Mouse (Mus musculus) T-helper 17 cell (primary cell): Measurements from ENCODE around the gene Prepl.

Experiments
- in situ Hi-C, 2 experiments: fragments of 300-600 bp; cut with MboI, MseI; formaldehyde crosslinking; loops; 1 replicate in 1 of 2; 2 replicates in 1 of 2; pipeline ENCODE4 v1.15.1; 2025; ENCODE audit warnings: high pct_unique_total_duplicates in 2 of 2

Prepl gene

GRCm38 (mm10) chr17:85071088-85071775 lies 18.8 kb downstream of the Prepl start:
- in situ Hi-C loops: no loop called here

DNA sequence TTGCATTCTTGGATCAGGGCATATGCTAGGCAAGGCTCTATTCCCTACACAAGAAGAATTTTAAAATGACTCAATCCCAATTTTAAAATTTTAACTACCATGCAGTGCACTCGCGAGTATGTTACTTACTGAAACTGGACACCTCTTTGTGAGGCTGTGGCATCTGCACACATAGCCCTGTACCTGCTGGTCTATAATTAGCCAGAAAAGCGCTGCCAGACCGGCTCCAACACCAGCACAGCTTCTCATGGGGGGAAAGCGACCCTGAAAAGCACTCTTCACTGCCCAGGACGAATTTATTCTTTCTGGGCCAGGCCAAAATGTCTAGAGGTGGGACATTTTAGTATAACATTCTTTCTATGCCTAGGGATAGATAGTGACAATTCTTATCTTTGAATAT lies 19.4 kb downstream of the Prepl start:
- in situ Hi-C loops: no loop called here

- in situ Hi-C loops: no loop called here
These were observed 22.7 kb downstream of the Prepl start for GRCm38 (mm10) chr17:85067331-85067730.

DNA sequence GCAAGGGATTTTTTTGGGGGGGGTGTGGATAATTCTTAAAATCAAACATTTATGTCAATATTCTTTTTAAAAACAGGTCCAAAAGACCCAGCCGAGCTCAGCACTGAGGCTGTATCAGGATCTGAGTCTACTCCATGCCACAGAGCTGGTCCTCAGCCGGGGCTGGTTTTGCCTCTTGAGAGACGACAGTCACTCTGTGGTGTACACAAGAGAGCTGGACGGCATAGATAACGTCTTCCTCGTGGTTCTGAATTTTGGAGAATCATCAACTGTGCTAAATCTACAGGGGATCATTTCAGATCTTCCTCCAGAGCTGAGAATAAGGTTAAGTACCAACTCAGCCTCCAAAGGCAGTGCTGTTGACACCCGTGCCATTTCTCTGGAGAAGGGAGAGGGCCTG lies 26.5 kb downstream of the Prepl start:
- in situ Hi-C loops: no loop called here

DNA sequence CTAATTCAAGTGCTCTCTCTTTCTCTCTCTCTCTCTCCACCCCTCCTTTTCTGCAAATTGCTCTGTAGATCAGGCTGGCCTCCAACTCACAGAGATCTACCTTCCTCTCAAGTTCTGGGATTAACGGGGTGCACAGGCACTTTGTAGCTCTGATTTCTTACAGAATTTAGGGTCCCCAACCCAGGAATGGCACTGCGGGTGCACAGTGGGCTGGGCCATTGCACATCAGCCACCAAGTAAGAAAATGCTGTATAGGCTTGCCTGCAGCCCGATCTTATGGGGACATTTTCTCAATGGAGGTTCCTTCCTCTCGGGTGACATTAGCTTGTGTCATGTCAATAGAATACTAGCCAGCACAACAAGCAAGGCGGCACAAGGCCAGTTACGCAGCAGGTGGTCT lies 30.9 kb downstream of the Prepl start:
- in situ Hi-C loops: no loop called here

GRCm38 (mm10) chr17:85058276-85058675 lies 31.8 kb downstream of the Prepl start:
- in situ Hi-C loops: no loop called here

- in situ Hi-C loops: no loop called here
These were observed 41.7 kb downstream of the Prepl start for GRCm38 (mm10) chr17:85048379-85048778.

DNA sequence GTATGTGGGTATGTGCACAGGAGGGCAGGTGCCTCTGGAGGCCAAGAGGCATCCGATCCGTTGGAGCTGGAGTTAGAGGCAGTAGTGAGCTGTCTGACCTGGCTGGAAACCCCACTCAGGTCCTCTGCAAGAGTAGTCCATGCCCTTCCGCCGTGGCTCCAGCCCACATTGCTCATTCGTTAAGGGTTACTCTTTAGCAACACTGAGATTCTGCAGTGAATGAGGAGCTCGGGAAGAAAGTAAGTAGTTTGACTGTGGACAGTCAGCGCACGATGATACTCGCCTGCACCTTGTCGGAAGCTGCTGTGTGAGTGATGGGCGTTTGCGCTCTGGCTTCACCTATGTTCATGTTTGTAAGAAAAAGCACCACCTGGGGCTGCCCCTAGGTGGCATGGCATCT lies 44.9 kb downstream of the Prepl start:
- in situ Hi-C loops: no loop called here

DNA sequence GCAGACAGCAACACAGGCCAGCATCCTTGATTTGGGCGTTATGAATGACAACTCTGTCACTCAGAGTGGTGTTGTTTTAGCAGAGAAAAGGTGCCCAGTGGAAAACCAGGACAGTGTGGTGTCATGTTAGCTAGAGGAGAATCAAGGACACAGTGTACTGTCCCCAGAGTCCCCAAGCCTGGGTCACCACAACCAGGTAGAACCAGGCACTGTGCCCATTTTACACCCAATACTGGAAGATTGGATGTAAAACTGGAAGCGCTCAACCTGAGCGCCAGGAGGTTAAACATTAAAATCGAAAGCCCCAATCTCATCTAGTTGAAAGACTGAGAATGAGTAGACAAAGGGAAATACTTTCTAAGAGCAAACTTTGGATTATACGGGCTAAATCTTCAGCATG lies 45.6 kb downstream of the Prepl start:
- in situ Hi-C loops: no loop called here

- in situ Hi-C loops: no loop called here
These were observed 46.6 kb downstream of the Prepl start for GRCm38 (mm10) chr17:85043404-85043816.

DNA sequence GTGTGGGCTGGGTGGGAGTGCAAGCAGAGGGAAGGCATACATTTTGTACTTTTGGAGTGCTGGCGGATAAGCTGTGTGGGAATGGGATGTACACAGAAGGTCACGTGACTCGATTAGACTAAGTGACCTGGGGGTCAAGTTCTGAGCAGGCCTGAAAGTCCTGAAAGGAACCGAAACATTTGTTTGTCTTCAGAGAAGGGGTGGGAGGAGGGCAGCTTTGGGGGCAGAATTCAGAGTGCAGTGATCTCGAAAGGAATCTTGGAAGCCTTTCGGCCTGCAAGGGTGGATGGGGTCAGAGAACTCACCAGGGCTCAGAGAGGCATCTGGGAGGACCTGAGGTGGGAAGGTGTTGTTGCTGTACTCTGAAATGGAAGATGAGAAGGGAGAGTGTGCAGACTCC lies 47.6 kb downstream of the Prepl start:
- in situ Hi-C loops: no loop called here

DNA sequence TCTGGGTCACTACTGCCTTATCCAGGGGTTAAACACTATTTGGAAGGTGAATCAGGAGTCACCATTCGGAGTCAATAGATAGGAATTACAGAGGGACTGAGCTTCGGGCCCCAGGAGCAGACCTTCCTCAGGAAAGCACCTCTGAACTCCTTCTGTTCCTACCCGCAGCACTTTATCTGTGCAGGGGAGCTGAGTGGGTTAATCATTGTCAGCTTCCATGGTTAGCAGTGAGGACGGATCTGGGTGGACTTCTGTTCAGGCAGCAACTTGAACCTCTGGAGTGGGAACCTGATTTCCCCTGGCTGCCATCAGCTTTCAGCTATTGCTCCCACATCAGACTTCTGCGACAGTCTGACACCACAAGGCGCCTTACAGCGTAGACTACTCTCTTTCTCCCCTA lies 49.1 kb downstream of the Prepl start:
- in situ Hi-C loops: no loop called here

- in situ Hi-C loops: loop anchor here in 1 of 2 experiments (10.0 kb wide), 1 partner anchor 1536 kb away; no protein-coding TSS in a partner anchor
These were observed 51.3 kb downstream of the Prepl start for GRCm38 (mm10) chr17:85038761-85039160.

DNA sequence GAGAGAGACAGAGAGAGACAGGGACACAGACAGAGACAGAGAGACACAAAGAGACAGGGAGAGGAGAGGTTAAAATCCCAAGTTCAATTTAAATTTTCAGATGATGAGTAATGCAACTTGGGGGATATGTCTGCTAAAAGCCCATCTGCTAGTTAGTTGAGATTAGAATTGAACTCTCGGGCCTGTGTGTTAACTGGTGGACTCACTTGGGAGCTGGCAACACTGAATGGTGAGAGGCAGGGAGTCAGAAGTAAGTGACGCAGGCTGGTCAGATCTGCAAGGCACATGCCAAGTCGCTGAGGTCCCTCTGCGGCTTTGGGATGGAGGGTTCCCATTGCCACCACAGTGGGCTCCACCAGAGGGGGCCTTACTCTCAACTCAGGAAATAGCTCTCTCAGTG lies 51.7 kb downstream of the Prepl start:
- in situ Hi-C loops: loop anchor here in 1 of 2 experiments (10.0 kb wide), 1 partner anchor 1536 kb away; no protein-coding TSS in a partner anchor

DNA sequence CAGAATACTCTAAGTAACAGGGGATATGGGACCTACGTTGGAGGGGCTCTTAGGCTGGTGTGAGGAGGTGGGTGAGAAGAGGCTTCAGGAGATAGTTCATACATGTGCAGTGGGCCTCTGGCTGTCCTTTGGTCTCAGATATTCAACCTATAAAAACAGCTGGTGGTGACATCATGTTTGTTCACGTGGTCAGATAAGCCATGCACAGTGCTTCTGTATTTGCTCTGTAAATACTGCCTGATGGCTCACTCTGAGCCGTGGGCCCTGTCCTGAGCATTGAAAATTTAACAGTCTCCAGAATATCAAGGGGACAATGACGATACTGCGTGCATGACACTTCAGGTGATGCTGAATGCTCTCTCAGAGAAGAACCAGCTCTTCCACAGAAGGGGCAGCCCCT lies 52.2 kb downstream of the Prepl start:
- in situ Hi-C loops: loop anchor here in 1 of 2 experiments (10.0 kb wide), 1 partner anchor 1537 kb away; no protein-coding TSS in a partner anchor

GRCm38 (mm10) chr17:85034068-85034467 lies 56.0 kb downstream of the Prepl start:
- in situ Hi-C loops: loop anchor here in 1 of 2 experiments (10.0 kb wide), 1 partner anchor 1541 kb away; no protein-coding TSS in a partner anchor

DNA sequence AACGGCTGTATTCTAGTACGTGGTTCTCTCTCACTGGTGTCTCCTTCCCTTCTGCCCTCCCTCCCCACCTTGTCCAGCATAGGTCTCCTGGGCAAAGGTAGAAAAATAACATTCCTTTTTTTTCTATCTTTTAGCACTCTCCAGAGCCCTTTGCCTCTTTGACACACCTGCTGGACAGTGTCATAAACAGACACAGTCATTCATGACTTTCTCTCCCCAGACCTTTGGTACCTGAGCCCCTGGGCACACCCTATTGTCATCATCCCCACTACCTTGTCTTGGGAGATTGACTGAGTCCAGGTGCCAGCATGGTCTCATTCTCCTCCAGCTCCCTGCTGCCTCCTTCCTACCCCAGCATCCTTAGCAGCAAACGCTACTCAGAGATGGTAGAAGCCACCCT lies 57.0 kb downstream of the Prepl start:
- in situ Hi-C loops: loop anchor here in 1 of 2 experiments (10.0 kb wide), 1 partner anchor 1542 kb away; no protein-coding TSS in a partner anchor

- in situ Hi-C loops: loop anchor here in 1 of 2 experiments (10.0 kb wide), 1 partner anchor 1544 kb away; no protein-coding TSS in a partner anchor
These were observed 59.4 kb downstream of the Prepl start for GRCm38 (mm10) chr17:85030651-85031050.

DNA sequence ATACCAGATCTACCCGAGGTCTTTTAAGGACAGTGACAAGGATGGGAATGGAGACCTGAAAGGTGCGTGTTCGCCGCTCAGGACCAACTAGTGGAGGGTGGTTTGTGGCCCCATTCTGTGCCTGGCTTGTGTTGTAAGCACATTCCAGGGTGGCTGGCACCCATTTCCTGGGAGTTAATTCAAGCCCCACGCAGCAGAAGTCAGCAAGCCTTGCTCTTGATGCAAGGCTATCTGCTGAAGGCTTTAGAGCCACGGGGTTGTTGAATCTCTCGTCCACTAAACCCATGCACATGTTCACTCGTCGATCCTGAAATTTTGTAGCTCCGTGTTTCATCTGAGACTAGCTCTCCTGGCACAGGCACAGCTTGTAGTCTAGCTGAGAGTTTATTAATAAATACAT lies 61.2 kb downstream of the Prepl start:
- in situ Hi-C loops: no loop called here

- in situ Hi-C loops: no loop called here
These were observed 61.8 kb downstream of the Prepl start, which contains the start of gene Slc3a1 for GRCm38 (mm10) chr17:85028093-85028739. Gene Slc3a1 (plus strand): TSS chr17:85028376.

DNA sequence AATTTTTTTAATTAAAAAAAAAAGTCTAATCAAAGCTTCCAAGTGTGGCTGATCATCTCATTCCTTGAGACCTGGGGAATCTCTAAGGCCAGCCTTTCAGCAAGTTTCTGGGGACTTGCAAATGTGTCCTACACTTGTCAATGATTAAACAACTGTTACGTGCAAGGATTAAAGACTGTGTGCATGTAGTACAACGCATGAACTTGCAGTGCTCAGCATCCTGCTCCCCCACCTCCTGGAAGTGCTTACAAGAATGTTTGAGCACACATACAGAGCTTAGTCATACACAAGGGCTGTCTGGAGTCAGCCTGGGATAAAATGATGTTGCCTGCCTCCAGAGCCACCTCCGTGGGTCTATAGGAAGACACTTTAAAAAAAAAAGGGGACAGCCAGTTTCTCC lies 62.8 kb downstream of the Prepl start:
- in situ Hi-C loops: no loop called here

DNA sequence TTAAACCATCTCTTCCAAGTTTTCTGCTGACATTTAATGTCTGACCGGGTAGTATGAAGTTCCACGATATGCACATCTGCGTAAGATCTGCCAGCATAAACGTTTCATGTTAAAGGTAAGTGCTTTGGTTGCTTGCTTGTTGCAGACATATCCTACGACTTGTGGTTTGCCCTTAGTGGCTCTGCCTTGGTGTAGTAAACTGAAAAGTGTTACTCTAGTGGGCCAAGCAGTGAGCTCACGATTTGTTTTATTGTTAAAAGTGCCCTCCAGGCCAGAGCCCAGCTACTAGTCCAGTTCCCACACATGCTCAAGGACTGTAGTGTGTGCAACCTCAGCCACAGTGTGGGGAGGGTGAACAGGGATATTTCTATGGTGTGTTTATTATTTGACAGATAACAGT lies 63.6 kb downstream of the Prepl start:
- in situ Hi-C loops: no loop called here

GRCm38 (mm10) chr17:85025151-85025550 lies 64.9 kb downstream of the Prepl start:
- in situ Hi-C loops: no loop called here
